Mouse (Mus musculus): ENCODE data around the gene BC051019. TPM values are rescaled to one million over a fixed set of nuclear protein-coding genes. Genes with fewer than 3 reads are reported as not detected.

The BC051019 gene
- polyA plus RNA-seq, 1 experiment from 2014 or later, result 8.9 TPM

DNA sequence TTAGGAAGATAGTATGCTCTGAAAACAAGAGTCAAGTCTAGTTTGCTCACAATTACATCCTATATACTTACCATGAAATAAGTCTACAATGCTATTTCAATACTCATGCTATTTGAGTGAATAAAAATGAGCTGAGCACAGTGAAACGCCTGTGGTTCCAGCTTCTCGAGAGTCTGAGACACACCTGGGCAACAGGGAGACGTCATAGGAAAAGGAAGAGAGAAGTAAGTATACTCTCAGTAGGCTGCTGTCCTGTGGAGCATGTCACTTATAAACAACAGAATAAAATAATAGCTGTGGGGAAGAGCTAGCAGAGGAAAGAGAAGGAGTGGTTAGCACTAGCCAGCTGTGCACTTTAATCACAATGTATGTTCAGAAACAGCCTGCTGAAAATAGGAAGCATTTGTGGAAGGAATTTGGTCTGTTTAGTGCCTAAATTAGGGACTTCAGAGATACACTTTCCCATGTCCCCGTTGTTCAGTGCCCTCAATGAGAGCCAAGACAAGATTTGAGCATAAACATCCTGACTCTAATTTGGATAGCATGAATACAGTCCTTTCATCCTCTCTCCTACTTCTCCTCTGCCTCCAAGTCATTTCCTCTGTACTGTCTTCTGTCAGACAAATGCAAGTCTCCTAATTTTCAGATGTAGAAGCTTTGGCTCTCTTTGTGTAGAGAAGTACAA lies 48.6 kb downstream of the BC051019 start:
- Histone ChIP-seq H3K4me1 (replicated peaks; ENCODE audit: control insufficient read depth, insufficient read depth, low read length) (peaks cover 30% of the 10 kb centered on the region), H3K27ac (ENCODE audit: low read length) (peak overlapping the region; percentile 37), H3K36me3 (ENCODE audit: control insufficient read depth, insufficient read depth, low read length) (no peaks in the 10 kb centered on the region), H3K9me3 (ENCODE audit: control insufficient read depth, low read length) (no peaks in the 10 kb centered on the region), H3K4me2 (ENCODE audit: low read depth, low read length) (no peak overlapping the region), H3K27me3 (ENCODE audit: control insufficient read depth, insufficient read depth, low read depth, low read length) (no peaks in the 10 kb centered on the region), H3K4me3 (ENCODE audit: low read length) (no peak overlapping the region), H3K9ac (ENCODE audit: low read length) (no peak overlapping the region)
- ATAC-seq (ENCODE audit: low read depth), result peak; percentile 8; the same call in 1 of the 2 replicates
- WGBS, result 38% methylated on average over 4 of the region's 4 CpGs

DNA sequence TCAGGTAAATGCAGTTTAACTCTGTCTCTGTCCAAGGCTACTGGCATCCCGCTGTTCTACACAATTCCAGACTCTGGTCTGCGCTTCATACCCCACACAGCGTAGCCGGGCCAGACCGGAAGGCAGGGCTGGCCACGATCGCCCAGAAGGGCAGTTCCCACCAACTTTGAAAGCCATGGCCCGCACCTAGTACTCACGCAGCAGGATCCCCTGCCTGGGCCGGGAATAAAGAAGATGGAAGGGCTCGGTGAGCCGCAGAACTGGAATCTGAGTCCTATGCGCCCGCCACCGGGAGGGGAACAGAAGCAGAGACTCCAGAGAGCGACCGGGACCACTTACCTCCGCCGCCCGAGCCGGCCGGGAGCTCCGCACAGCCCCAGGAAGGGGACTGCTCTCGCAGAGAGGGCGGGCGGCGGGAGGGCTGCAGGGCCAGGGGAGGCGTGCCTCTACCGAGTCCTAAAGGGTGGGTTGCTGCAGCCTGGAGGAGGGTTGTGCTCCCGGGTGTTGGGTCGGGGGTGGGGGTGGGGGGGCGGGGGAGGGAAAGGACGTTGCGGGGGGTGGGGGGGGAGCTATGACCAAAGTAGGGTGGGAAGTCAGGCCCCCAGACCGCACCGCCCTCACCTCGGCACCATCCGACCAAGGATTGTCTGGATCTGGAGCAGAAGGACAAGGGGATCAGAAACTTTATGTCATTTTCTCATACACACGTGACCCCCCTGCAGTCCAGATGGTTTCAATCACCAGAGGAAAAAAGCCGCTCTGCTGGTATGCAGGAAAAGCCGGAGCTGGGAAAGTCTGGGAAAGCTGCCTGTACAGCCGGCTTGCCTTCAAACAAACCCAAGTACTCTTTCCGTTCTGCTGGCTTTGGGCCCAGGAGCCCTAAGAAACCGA lies 51.8 kb downstream of the BC051019 start:
- H3K4me2 ChIP-seq (ENCODE audit: low read depth, low read length), result peak overlapping the region; percentile 73
- WGBS, result under 1% methylated on average over 32 of the region's 44 CpGs
- no peaks in the 10 kb centered on the region for H3K36me3 ChIP-seq (ENCODE audit: control insufficient read depth, insufficient read depth, low read length)
- ATAC-seq (ENCODE audit: low read depth), result peak; percentile 96
- H3K4me1 ChIP-seq (replicated peaks; ENCODE audit: control insufficient read depth, insufficient read depth, low read length), result peaks cover 36% of the 10 kb centered on the region
- peak overlapping the region; percentile 97 for H3K9ac ChIP-seq (ENCODE audit: low read length)
- H3K9me3 ChIP-seq (ENCODE audit: control insufficient read depth, low read length), result no peaks in the 10 kb centered on the region
- peak overlapping the region; percentile 90 for H3K4me3 ChIP-seq (ENCODE audit: low read length)
- peak overlapping the region; percentile 100 for H3K27ac ChIP-seq (ENCODE audit: low read length)
- no peaks in the 10 kb centered on the region for H3K27me3 ChIP-seq (ENCODE audit: control insufficient read depth, insufficient read depth, low read depth, low read length)

DNA sequence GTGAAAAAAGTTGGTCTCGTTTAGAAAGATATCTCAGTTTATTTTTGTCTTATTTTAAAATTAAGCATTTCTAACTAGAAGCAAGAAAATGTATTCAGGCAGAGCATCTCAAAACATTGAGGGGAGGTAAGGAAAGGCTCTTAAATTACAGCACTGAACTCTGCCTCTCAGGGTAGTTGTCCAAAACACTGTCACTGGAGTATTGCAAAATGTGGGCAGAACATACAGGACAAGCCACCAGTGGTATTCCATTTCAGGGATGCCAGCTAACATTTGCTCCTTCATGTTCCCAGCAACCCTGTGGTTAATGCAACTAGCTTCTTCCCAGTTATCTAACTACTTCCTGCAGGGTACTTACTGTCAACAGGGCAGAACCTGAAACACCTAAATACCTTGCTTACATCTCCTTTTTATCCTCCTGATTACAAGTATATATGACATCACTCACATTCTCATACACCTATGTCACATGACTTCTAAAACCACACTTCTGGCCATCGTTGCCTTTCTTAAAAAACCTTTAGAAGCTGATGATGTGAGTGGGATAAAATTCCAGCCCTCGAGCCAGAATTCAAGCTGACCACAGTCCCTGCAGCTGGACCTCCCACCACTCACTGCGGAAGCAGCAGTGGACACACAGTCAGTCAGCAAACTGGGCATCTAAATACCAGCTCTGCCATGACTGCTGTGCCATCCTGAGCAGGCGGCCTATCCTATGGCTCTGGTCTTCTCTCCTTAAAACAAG lies 54.1 kb downstream of the BC051019 start:
- Histone ChIP-seq H3K9ac (ENCODE audit: low read length) (peak overlapping the region; percentile 41), H3K4me1 (replicated peaks; ENCODE audit: control insufficient read depth, insufficient read depth, low read length) (peaks cover 34% of the 10 kb centered on the region)

DNA sequence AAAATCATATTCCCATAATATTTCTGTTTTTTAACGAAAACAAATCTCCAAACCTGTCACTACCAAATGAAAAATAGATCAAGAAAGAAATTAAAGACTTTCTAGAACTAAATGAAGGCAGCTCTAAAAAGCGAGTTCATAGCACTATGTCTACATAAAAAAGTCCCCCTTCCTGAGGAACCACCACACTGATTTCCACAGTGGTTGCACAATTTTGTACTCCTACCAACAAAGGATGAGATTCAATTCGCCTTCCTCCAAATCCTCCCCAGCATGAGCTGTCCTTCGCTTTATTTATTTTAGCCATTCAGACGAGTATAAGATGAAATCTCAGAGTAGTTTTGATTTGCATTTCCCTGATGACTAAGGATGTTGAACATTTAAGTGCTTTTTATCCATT lies 57.0 kb downstream of the BC051019 start:
- Histone ChIP-seq H3K27me3 (ENCODE audit: control insufficient read depth, insufficient read depth, low read depth, low read length) (no peaks in the 10 kb centered on the region), H3K36me3 (ENCODE audit: control insufficient read depth, insufficient read depth, low read length) (no peaks in the 10 kb centered on the region; the same call in 1 of the 2 replicates), H3K4me1 (replicated peaks; ENCODE audit: control insufficient read depth, insufficient read depth, low read length) (peaks cover 19% of the 10 kb centered on the region), H3K4me3 (ENCODE audit: low read length) (no peak overlapping the region), H3K27ac (ENCODE audit: low read length) (no peak overlapping the region), H3K9me3 (ENCODE audit: control insufficient read depth, low read length) (no peaks in the 10 kb centered on the region), H3K4me2 (ENCODE audit: low read depth, low read length) (no peak overlapping the region), H3K9ac (ENCODE audit: low read length) (no peak overlapping the region)
- ATAC-seq (ENCODE audit: low read depth), result no peak
- 76% methylated on average over 5 of the region's 5 CpGs for WGBS

More for the DNA sequence above, 54.1 kb downstream of the BC051019 start:
- Histone ChIP-seq H3K4me2 (ENCODE audit: low read depth, low read length) (peak overlapping the region; percentile 73), H3K27ac (ENCODE audit: low read length) (no peak overlapping the region), H3K4me3 (ENCODE audit: low read length) (peak overlapping the region; percentile 44), H3K27me3 (ENCODE audit: control insufficient read depth, insufficient read depth, low read depth, low read length) (no peaks in the 10 kb centered on the region), H3K9me3 (ENCODE audit: control insufficient read depth, low read length) (no peaks in the 10 kb centered on the region), H3K36me3 (ENCODE audit: control insufficient read depth, insufficient read depth, low read length) (no peaks in the 10 kb centered on the region)
- ATAC-seq (ENCODE audit: low read depth), result no peak
- WGBS, result 55% methylated on average over 5 of the region's 5 CpGs

DNA sequence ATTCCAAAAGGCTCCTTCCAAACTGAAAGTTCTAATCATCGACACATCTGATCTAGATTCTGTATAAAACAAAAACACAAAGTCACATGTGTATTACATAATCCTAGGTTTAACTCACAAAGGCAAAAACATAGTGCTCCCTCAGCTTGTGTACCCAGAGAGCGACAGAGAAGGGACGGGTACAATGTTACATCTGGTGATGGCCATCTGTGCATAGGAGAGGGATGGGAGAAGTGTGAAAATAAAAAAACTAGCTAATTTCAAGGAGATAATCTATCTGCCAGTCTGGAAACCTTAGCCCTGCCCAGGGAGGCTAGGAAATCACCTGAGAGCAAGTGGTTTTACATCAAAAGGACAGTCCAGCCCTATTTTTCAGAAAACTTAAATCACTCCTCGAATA lies 61.0 kb downstream of the BC051019 start:
- no peak for ATAC-seq (ENCODE audit: low read depth)

More for the DNA sequence above, 61.0 kb downstream of the BC051019 start:
- Histone ChIP-seq H3K36me3 (ENCODE audit: control insufficient read depth, insufficient read depth, low read length) (no peaks in the 10 kb centered on the region; the same call in 1 of the 2 replicates), H3K4me3 (ENCODE audit: low read length) (no peak overlapping the region), H3K9ac (ENCODE audit: low read length) (no peak overlapping the region), H3K4me2 (ENCODE audit: low read depth, low read length) (no peak overlapping the region), H3K9me3 (ENCODE audit: control insufficient read depth, low read length) (no peaks in the 10 kb centered on the region), H3K27me3 (ENCODE audit: control insufficient read depth, insufficient read depth, low read depth, low read length) (no peaks in the 10 kb centered on the region), H3K27ac (ENCODE audit: low read length) (no peak overlapping the region), H3K4me1 (replicated peaks; ENCODE audit: control insufficient read depth, insufficient read depth, low read length) (peaks cover 14% of the 10 kb centered on the region)
- WGBS, result 76% methylated on average over 4 of the region's 4 CpGs

Other genes with a start within 250 kb of the BC051019 start
- 0.03 and 0.13 TPM in 2 replicates for gene Trim66, start 215.7 kb downstream of the BC051019 start, polyA plus RNA-seq (2015; fragmentation: Nextera tagmentation; extraction: Ambion mirVana)
- gene Rpl27a, start 204.7 kb downstream of the BC051019 start, polyA plus RNA-seq (2015; fragmentation: Nextera tagmentation; extraction: Ambion mirVana), result 126 and 134 TPM in 2 replicates
- 72.2 and 77.5 TPM in 2 replicates for gene St5, start 20.2 kb downstream of the BC051019 start, polyA plus RNA-seq (2015; fragmentation: Nextera tagmentation; extraction: Ambion mirVana)
- 44.0 and 45.7 TPM in 2 replicates for gene Akip1, start 20.2 kb downstream of the BC051019 start, polyA plus RNA-seq (2015; fragmentation: Nextera tagmentation; extraction: Ambion mirVana)
- 0.60 TPM in 1 of 2 replicates, not detected in the other for gene Ascl3, start 7.9 kb upstream of the BC051019 start, polyA plus RNA-seq (2015; fragmentation: Nextera tagmentation; extraction: Ambion mirVana)
- 66.8 and 71.4 TPM in 2 replicates for gene Tmem9b, start 29.0 kb upstream of the BC051019 start, polyA plus RNA-seq (2015; fragmentation: Nextera tagmentation; extraction: Ambion mirVana)
- gene Nrip3, start 58.2 kb upstream of the BC051019 start, polyA plus RNA-seq (2015; fragmentation: Nextera tagmentation; extraction: Ambion mirVana), result 0.34 and 0.55 TPM in 2 replicates
- 4.1 and 4.6 TPM in 2 replicates for gene Scube2, start 141.8 kb upstream of the BC051019 start, polyA plus RNA-seq (2015; fragmentation: Nextera tagmentation; extraction: Ambion mirVana)
- gene Dennd5a, start 236.6 kb upstream of the BC051019 start, polyA plus RNA-seq (2015; fragmentation: Nextera tagmentation; extraction: Ambion mirVana), result 32.5 and 32.9 TPM in 2 replicates

Data from lung, embryonic 16.5 days (tissue).